8 mouse cellular contexts compared by ENCODE assay signal in the genomic region with DNA sequence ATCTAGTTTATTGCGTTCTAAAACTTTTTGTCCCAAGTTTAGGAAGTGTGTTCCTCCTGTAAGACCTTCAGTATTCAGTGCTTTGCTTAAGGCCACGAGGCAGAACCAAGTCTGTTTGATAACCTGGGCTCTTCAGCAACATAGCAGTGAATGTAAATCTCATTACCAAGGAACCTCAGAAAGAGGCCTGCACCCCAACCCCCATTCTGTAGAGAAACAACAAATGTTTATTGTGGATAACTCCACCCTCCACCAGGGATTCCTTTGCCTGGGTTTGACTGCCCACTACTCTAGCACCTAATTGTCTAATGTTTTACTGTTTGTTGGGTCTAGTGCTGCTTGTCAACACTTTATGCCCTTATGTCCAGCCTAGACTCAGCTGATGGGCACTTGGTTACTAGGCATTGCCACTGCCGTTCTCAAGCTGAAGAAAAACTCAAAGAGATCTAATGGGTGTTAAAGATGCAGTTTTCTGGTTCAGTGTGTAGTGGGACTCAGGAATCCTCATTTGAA. TPM values are rescaled to one million over a fixed set of nuclear protein-coding genes. Genes with fewer than 3 reads are reported as not detected.
DNase-seq lines count a peak whose midpoint lies in the region; ATAC-seq and TF ChIP-seq lines count a peak whose summit lies in the region.

No protein-coding gene starts in this region.

- WGBS in kidney, postnatal 0 days, result 31% methylated on average over 3 of the region's 3 CpGs
- 38% methylated on average over 3 of the region's 3 CpGs for WGBS in hindbrain, embryonic 14.5 days
- WGBS in midbrain, embryonic 15.5 days, result 44% methylated on average over 3 of the region's 3 CpGs

- H3K27ac ChIP-seq in kidney, postnatal 0 days, result peak overlapping the region; percentile 100
- H3K27ac ChIP-seq in bone marrow macrophage, adult 2 months (ENCODE audit: insufficient read depth, low read depth, low read length), result peak overlapping the region; percentile 20
- peak overlapping the region; percentile 100 for H3K27ac ChIP-seq in hindbrain, embryonic 14.5 days
- H3K27ac ChIP-seq in midbrain, embryonic 15.5 days, result peak overlapping the region; percentile 100

- peaks cover 9% of the 10 kb centered on the region; the same call in 1 of the 2 replicates for H3K4me1 ChIP-seq in kidney, postnatal 0 days (replicated peaks; ENCODE audit: insufficient read depth, low read length)
- peaks cover 12% of the 10 kb centered on the region for H3K4me1 ChIP-seq in bone marrow macrophage, adult 2 months (ENCODE audit: control insufficient read depth, insufficient read depth, low read length)
- peaks cover 25% of the 10 kb centered on the region for H3K4me1 ChIP-seq in hindbrain, embryonic 14.5 days (replicated peaks; ENCODE audit: control insufficient read depth, insufficient read depth, low read length)
- peaks cover 29% of the 10 kb centered on the region for H3K4me1 ChIP-seq in midbrain, embryonic 15.5 days

- H3K4me2 ChIP-seq in kidney, postnatal 0 days (ENCODE audit: low read length), result peak overlapping the region; percentile 79
- H3K4me2 ChIP-seq in hindbrain, embryonic 14.5 days (replicated peaks), result peak overlapping the region; percentile 99
- H3K4me2 ChIP-seq in midbrain, embryonic 15.5 days, result peak overlapping the region; percentile 76

- ATAC-seq in kidney, postnatal 0 days (replicated peaks; ENCODE audit: low FRiP score, low read depth), result no peak
- no peak for ATAC-seq in hindbrain, embryonic 14.5 days (ENCODE audit: low FRiP score)
- no peak for ATAC-seq in midbrain, embryonic 15.5 days (replicated peaks)

- H3K36me3 ChIP-seq in kidney, postnatal 0 days (ENCODE audit: insufficient read depth, low read length), result 0 out of 2 replicates have a peak, but pooled peaks cover 8% of the 10 kb centered on the region
- peaks cover 21% of the 10 kb centered on the region for H3K36me3 ChIP-seq in hindbrain, embryonic 14.5 days (replicated peaks; ENCODE audit: control insufficient read depth, insufficient read depth)
- no peaks in the 10 kb centered on the region for H3K36me3 ChIP-seq in midbrain, embryonic 15.5 days (replicated peaks)

- peak overlapping the region; percentile 98 for H3K4me3 ChIP-seq in kidney, postnatal 0 days (replicated peaks; ENCODE audit: low read depth, low read length)
- peak overlapping the region; percentile 96 for H3K4me3 ChIP-seq in bone marrow macrophage, adult 2 months (ENCODE audit: insufficient read depth, low read length)
- peak overlapping the region; percentile 95 for H3K4me3 ChIP-seq in hindbrain, embryonic 14.5 days (replicated peaks; ENCODE audit: low read length)
- peak overlapping the region; percentile 64 for H3K4me3 ChIP-seq in midbrain, embryonic 15.5 days

- H3K9me3 ChIP-seq in kidney, postnatal 0 days (replicated peaks; ENCODE audit: low read length), result no peaks in the 10 kb centered on the region
- no peaks in the 10 kb centered on the region for H3K9me3 ChIP-seq in hindbrain, embryonic 14.5 days (ENCODE audit: control insufficient read depth, low read length)
- H3K9me3 ChIP-seq in midbrain, embryonic 15.5 days, result no peaks in the 10 kb centered on the region

- no peak for DNase-seq in kidney, postnatal 0 days (ENCODE audit: low spot score)
- no peak for DNase-seq in kidney, postnatal 25 days
- no peak for DNase-seq in hindbrain, embryonic 14.5 days (ENCODE audit: low spot score)
- no peak for DNase-seq in adrenal gland, adult 2 months
- DNase-seq in adrenal gland, postnatal 10 days, result no peak
- no peak for DNase-seq in gastrocnemius, postnatal 25 days

- no peak for TF ChIP-seq POLR2A in bone marrow macrophage, adult 2 months (IDR thresholded peaks at IDR 0.05; ENCODE audit: borderline replicate concordance, low read depth, low read length)

- peak overlapping the region; percentile 98 for H3K9ac ChIP-seq in kidney, postnatal 0 days (ENCODE audit: low read depth, low read length)
- peak overlapping the region; percentile 90 for H3K9ac ChIP-seq in hindbrain, embryonic 14.5 days
- H3K9ac ChIP-seq in midbrain, embryonic 15.5 days, result peak overlapping the region; percentile 94

- H3K27me3 ChIP-seq in kidney, postnatal 0 days (ENCODE audit: insufficient read depth, low read length), result no peaks in the 10 kb centered on the region
- no peaks in the 10 kb centered on the region for H3K27me3 ChIP-seq in hindbrain, embryonic 14.5 days (ENCODE audit: control insufficient read depth, insufficient read depth, low read length)
- H3K27me3 ChIP-seq in midbrain, embryonic 15.5 days (replicated peaks), result no peaks in the 10 kb centered on the region

- no peak for TF ChIP-seq CTCF in kidney, postnatal 0 days (IDR thresholded peaks at IDR 0.05; ENCODE audit: low read depth)
- no peak for TF ChIP-seq CTCF in bone marrow macrophage, adult 2 months (IDR thresholded peaks at IDR 0.05; ENCODE audit: low read depth, low read length)

RNA-seq across cellular contexts. Expression of gene Pcbp1, which starts 2.8 kb away (rescaled TPM):
- polyA plus RNA-seq in kidney, postnatal 0 days (2015; fragmentation: Nextera tagmentation; extraction: Ambion mirVana), result 488 and 506 TPM in 2 replicates
- 177 and 185 TPM in 2 replicates for polyA plus RNA-seq in bone marrow macrophage, adult 2 months (2012; ENCODE audit: insufficient read depth, insufficient read length, missing spikeins)
- polyA plus RNA-seq in hindbrain, embryonic 14.5 days (2014; fragmentation: Nextera tagmentation; extraction: Ambion mirVana), result 313 and 316 TPM in 2 replicates
- 339 and 344 TPM in 2 replicates for polyA plus RNA-seq in midbrain, embryonic 15.5 days (2015; fragmentation: Nextera tagmentation; extraction: Ambion mirVana)
- total RNA-seq in adrenal gland, adult 2 months (2021), result 100 to 1,000 TPM; 320 to 331 TPM
- 379 and 483 TPM in 2 replicates for polyA plus RNA-seq in adrenal gland, adult 2 months (2012; rRNA removed)
- total RNA-seq in adrenal gland, postnatal 10 days (2021), result 100 to 1,000 TPM; 233 to 243 TPM
- 100 to 1,000 TPM in 1 of 2 experiments, 10 to 100 TPM in 1; 99.7 to 116 TPM for total RNA-seq in gastrocnemius, postnatal 25 days (2021)

Comparison
In these comparisons a context has a peak if more than half of its experiments do, and no peak if none do; other contexts are left out.
1. H3K27ac ChIP-seq: peak in every context shown above with its lines; median percentile 100 in kidney, postnatal 0 days; 100 in hindbrain, embryonic 14.5 days; 100 in midbrain, embryonic 15.5 days; 20 in bone marrow macrophage, adult 2 months.